Mouse (Mus musculus) C2C12 (cell line): ENCODE data around the gene Duoxa2. TPM values are rescaled to one million over a fixed set of nuclear protein-coding genes. Genes with fewer than 3 reads are reported as not detected.

Experiments used
- H3K27me3 ChIP-seq: one replicate; pipeline ENCODE4 v1.6.1; 2011; ENCODE audit not compliant: control insufficient read depth, insufficient read depth, insufficient read length
- H3K36me3 ChIP-seq: one replicate; pipeline ENCODE4 v1.6.1; 2011; ENCODE audit not compliant: control insufficient read depth, insufficient read depth
- H3K4me3 ChIP-seq: one replicate; pipeline ENCODE4 v1.5.1; 2011; ENCODE audit warnings: mild to moderate bottlenecking, control low read depth; ENCODE audit not compliant: poor library complexity, insufficient read depth, severe bottlenecking
- H3K79me2 ChIP-seq: one replicate; pipeline ENCODE4 v1.6.1; 2011; ENCODE audit not compliant: control insufficient read depth, insufficient read depth
- H3K79me3 ChIP-seq: one replicate; pipeline ENCODE4 v1.6.1; 2011; ENCODE audit warnings: low read depth, control low read depth
- H3ac ChIP-seq: one replicate; pipeline ENCODE3; 2011; ENCODE audit warnings: low read depth; ENCODE audit not compliant: control insufficient read depth, insufficient read length
- CEBPB ChIP-seq: IDR thresholded peaks from one replicate; pipeline ENCODE4 v1.6.1; 2011; ENCODE audit warnings: low read depth, mild to moderate bottlenecking, control low read depth, moderate library complexity
- CTCF ChIP-seq: IDR thresholded peaks from one replicate; pipeline ENCODE4 v1.5.1; 2011; ENCODE audit not compliant: control insufficient read depth, insufficient read depth, insufficient read length
- FOSL1 ChIP-seq: IDR thresholded peaks from one replicate; pipeline ENCODE4 v1.8.0; 2011; ENCODE audit warnings: mild to moderate bottlenecking, low read length; ENCODE audit not compliant: poor library complexity, insufficient read depth, severe bottlenecking
- MAX ChIP-seq: IDR thresholded peaks from one replicate; pipeline ENCODE4 v1.6.1; 2011; ENCODE audit warnings: mild to moderate bottlenecking, control low read depth
- MYOD1 ChIP-seq: IDR thresholded peaks from one replicate; pipeline ENCODE4 v1.6.1; 2011; ENCODE audit warnings: low read depth; ENCODE audit not compliant: control insufficient read depth, insufficient read length
- MYOG ChIP-seq: IDR thresholded peaks from one replicate; pipeline ENCODE4 v1.6.1; 2011; ENCODE audit not compliant: control insufficient read depth, insufficient read length; ENCODE audit errors: extremely low read depth
- USF1 ChIP-seq: IDR thresholded peaks from one replicate; pipeline ENCODE4 v1.6.1; 2011; ENCODE audit warnings: low read depth, mild to moderate bottlenecking, control low read depth, moderate library complexity
- polyA plus RNA-seq: library from polyadenylated mRNA; unstranded; fragments of >200 nt; fragmentation: generic; extraction: Trizol; gene quantifications from one replicate; pipeline ENCODE4 v1.2.1, GENCODE M21; 2012; ENCODE audit warnings: missing spikeins

Gene Duoxa2
- polyA plus RNA-seq, 1 experiment, result not detected

DNA sequence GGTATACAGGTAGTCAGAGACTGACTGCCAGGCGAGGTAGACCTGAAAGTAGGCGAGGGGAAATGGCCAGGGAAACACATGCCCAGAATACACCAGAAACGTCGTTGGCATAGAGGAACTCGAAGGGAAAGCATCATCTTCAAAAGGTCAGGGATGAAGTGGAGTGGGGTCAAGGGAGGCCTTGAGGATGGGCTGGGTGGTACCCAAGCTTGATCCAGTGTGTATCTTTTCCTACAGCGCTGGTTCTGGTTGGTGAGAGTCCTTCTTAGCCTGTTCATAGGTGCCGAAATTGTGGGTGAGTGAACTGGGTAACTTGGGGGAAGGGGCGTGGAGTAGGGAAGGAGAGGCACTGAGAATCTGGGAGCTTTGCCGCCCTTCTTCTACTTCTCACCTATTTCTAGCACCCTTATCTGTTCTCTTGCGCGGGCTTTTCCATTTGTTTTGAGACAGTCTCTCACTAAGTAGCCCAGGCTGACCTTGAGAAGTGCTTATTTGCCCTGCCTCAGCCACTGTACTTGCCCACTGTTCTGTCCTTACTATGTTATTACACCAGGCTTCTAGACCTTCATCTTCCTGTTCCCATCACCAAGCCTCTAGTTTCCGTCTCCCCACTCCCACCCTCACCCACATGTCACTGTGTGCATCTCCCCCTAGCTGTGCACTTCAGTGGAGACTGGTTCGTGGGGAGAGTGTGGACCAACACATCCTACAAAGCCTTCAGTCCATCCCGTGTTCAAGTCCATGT lies 1.4 kb downstream of the Duoxa2 start:
- H3K79me2 ChIP-seq, result no peaks in the 10 kb centered on the region
- TF ChIP-seq USF1, result no peak
- no peak for TF ChIP-seq MAX
- no peak for TF ChIP-seq CTCF
- TF ChIP-seq CEBPB, result no peak
- TF ChIP-seq MYOG, result no peak
- no peak for TF ChIP-seq FOSL1
- no peak for TF ChIP-seq MYOD1
- H3K36me3 ChIP-seq, result no peaks in the 10 kb centered on the region
- no peak overlapping the region for H3K4me3 ChIP-seq
- no peaks in the 10 kb centered on the region for H3K79me3 ChIP-seq
- no peak overlapping the region for H3ac ChIP-seq
- H3K27me3 ChIP-seq, result peaks cover 6% of the 10 kb centered on the region

DNA sequence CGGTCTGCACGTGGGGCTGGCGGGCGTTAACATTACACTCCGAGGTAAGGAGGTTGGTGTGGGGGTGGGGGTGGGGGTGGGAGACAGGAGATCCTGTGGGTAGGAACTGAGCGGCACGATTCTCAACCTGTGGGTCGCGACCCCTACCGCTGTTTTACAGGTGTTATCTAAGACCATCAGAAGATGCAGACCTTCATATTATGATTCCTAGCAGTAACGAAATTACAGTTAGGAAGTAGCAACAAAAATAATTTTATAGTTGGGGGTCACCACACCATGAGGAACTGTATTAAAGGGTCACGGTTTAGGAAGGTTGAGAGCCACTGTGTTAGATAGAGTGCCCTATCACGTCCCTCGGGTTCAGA lies 1.9 kb downstream of the Duoxa2 start:
- TF ChIP-seq CEBPB (no peak), FOSL1 (no peak), MYOG (no peak), MAX (no peak), MYOD1 (no peak), CTCF (no peak), USF1 (no peak)
- H3K4me3 ChIP-seq, result no peak overlapping the region
- no peak overlapping the region for H3ac ChIP-seq
- H3K79me2 ChIP-seq, result no peaks in the 10 kb centered on the region
- H3K27me3 ChIP-seq, result peaks cover 6% of the 10 kb centered on the region
- H3K36me3 ChIP-seq, result no peaks in the 10 kb centered on the region
- H3K79me3 ChIP-seq, result no peaks in the 10 kb centered on the region

- no peaks in the 10 kb centered on the region for H3K36me3 ChIP-seq
- no peak overlapping the region for H3K4me3 ChIP-seq
- no peak for TF ChIP-seq CEBPB
- TF ChIP-seq USF1, result no peak
- no peak for TF ChIP-seq MAX
- no peaks in the 10 kb centered on the region for H3K79me2 ChIP-seq
- H3K79me3 ChIP-seq, result no peaks in the 10 kb centered on the region
- peaks cover 6% of the 10 kb centered on the region for H3K27me3 ChIP-seq
- no peak overlapping the region for H3ac ChIP-seq
These were observed 2.6 kb downstream of the Duoxa2 start for GRCm38 (mm10) chr2:122301081-122301920.

GRCm38 (mm10) chr2:122301921-122302573 lies 3.3 kb downstream of the Duoxa2 start:
- H3ac ChIP-seq, result no peak overlapping the region
- H3K4me3 ChIP-seq, result no peak overlapping the region
- no peaks in the 10 kb centered on the region for H3K79me2 ChIP-seq
- no peak for TF ChIP-seq CTCF
- TF ChIP-seq USF1, result no peak
- no peak for TF ChIP-seq CEBPB
- TF ChIP-seq FOSL1, result no peak
- H3K27me3 ChIP-seq, result peaks cover 5% of the 10 kb centered on the region
- H3K79me3 ChIP-seq, result no peaks in the 10 kb centered on the region
- no peaks in the 10 kb centered on the region for H3K36me3 ChIP-seq

GRCm38 (mm10) chr2:122302574-122303241 lies 4.0 kb downstream of the Duoxa2 start:
- no peak overlapping the region for H3K4me3 ChIP-seq
- no peak for TF ChIP-seq MYOD1
- no peak for TF ChIP-seq CEBPB
- no peak for TF ChIP-seq FOSL1
- TF ChIP-seq CTCF, result peak; percentile 40
- no peak for TF ChIP-seq USF1
- TF ChIP-seq MAX, result no peak
- no peak for TF ChIP-seq MYOG
- H3K27me3 ChIP-seq, result no peaks in the 10 kb centered on the region
- H3ac ChIP-seq, result no peak overlapping the region
- H3K36me3 ChIP-seq, result no peaks in the 10 kb centered on the region
- H3K79me2 ChIP-seq, result no peaks in the 10 kb centered on the region
- H3K79me3 ChIP-seq, result no peaks in the 10 kb centered on the region
